Mouse (Mus musculus) layer of hippocampus, postnatal 36 days (tissue): ENCODE measurements around the gene Smim13. TPM values are rescaled to one million over a fixed set of nuclear protein-coding genes. Genes with fewer than 3 reads are reported as not detected.
A peak's percentile ranks its signal among the peaks of the same experiment; 100 is the strongest.

ENCODE experiments used
- DNase-seq, 2 experiments: peaks; one replicate each; pipeline ENCODE4 v3.0.0; 2022
- total RNA-seq, 2 experiments: library from RNA; stranded (reverse); gene quantifications; 2 replicates each; pipeline ENCODE4 v1.2.3; 2021

Smim13 gene
- total RNA-seq, 2 experiments from 2014 or later, result 140 to 159 TPM

DNA sequence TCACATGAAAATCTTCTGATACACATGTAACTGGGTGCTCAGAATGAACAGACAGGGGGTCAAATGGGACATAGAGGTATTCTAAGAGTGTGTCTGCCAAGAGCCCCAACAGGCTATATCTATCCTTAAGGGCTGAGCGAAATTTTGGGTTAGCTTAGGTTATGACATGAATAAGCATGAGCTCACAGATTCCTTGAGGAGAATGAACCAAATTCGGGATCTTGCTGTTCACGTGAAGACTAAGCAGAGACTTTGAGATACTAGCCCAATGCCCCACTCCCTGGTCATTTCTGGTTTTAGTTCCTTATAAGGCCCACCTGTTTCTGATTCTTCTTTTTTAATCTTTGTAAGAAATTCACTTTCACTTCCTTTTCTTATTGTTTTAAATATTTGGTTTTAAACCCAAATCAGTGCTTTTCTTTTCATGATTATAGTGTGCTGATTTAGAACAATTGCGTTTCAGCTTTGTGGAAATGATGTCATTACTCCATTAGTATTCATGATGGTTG lies 41.9 kb downstream of the Smim13 start:
- no peak for DNase-seq

DNA sequence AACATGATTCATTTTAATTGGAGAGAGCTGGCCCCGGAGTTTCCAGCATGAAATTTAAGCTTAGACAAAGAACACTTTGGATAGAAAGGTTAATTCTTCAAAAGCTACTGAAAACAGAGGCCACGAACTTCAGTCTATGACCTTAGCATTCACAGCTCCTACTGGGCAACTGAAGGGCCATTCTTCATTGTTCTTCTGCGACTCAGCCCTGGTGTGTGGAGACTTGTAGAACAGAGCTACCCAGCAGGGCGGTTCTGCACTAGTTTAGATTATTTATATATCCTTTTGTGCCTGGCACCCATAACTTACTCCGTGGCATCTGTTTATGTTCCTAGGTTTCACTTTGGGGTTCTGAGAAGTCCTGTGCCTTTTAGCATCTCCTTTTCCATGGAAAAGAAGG lies 44.0 kb downstream of the Smim13 start:
- no peak for DNase-seq

DNA sequence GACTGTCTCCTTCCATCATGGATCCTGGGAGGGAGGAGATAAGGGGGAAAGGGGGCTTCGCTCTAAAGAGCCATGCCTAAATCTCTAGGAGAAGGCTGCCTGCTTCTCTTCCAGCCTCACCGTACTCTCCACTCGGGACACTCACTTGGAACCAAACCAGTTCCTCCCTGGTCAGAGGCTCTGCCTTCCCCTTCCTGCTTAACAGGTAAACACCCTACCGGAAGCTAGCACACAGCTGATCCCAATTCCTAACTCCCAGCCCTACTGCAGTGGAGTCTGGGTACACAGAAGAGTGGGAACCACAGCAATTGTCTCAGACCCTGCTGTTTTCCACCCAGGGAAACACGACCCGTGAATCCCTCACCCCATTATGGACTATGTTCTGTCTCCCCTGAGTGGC lies 46.2 kb downstream of the Smim13 start:
- no peak for DNase-seq

DNA sequence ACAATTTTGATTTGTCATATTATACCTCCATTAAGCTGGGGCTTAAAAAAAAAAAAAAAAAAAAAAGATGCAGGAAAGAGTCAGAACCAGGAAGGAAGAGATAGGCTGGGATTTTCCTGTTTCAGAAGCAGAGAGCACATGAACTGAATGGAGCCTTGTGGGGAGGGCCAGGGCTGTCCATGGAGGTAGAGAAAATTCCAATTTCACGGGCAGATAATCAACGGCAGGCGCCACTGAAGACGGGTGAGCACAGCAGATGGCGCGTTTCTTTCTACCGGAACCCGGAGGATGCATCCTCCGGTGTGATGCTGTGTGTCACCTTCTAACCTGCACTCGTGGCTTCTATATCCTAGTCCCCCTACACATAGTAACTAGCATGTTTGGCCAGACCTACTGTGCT lies 46.8 kb downstream of the Smim13 start:
- no peak for DNase-seq

DNA sequence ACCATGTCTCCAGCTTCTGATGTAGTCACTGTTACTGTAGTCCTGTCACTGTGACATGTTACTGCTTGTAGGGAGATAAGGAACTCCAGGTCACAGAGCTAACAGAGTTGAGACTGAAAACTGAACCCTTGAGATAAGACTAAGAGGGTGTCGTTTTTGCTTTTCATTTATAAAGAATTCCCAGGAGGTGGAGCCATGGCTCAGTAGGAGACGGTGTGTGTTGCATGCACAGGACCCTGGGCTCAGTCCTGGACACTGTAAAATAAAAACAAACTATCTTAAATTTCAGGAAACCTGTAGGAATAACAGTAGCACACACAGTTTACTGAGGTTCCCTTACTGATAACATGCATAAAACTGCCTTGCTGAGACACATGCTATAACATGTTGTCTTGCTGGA lies 48.9 kb downstream of the Smim13 start:
- DNase-seq, result no peak

DNA sequence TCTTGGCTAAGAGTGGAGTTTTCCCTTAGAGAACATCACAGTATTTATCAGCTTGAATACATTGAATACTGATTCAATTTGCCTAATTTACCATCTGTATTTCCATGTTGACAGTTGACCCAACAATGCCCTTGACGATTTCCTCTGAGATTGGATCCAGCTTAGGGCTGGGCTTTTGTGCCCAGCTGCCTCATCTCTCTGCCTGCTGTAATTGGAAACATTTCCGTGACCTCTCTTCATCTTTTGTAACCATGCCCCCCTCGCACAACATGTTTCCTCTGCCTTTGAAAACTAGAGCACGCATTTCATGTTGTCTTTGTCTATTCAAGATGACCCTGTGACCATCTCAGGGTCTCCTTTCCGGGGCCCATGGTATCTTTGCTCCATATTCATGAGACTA lies 49.4 kb downstream of the Smim13 start:
- DNase-seq, result no peak

DNA sequence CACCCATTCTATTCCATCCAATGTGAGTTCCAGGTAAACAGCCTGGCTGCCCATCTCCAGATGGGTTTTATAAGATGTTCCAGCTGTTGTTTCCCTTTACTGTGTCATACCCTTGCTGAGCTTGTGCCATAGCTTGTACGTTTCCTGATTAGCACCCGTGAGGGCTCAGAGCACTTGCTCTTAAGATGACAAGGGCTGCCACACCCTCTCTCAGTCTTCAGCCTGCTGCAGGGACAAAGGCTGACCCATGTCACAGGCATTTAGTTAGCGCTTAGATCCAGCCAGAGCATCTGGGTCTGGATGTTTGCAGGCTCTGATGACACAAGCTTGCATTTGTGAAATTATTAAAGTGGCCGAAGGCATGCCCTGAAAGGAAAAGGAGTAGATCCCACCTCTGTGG lies 50.4 kb downstream of the Smim13 start:
- no peak for DNase-seq

DNA sequence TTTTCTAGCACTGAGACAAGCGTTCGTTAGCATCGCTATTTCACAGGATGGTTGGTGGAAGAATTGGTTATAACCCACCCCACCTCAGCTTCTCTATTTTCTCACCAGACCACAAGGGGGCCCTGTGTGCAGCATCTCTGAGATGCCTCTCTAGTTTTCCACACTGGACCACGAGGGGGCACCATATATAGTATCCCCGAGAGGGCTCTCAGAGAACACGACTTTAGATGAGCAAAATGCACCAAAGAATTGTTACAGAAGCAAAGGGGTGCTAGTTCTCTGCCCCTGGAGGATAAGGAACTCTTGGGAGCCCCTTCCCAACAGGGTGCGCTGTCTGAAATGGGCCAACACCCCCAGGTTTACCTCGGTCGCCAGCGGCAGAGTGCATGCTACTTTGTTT lies 53.1 kb downstream of the Smim13 start:
- peak; percentile 66 to 70 for DNase-seq

DNA sequence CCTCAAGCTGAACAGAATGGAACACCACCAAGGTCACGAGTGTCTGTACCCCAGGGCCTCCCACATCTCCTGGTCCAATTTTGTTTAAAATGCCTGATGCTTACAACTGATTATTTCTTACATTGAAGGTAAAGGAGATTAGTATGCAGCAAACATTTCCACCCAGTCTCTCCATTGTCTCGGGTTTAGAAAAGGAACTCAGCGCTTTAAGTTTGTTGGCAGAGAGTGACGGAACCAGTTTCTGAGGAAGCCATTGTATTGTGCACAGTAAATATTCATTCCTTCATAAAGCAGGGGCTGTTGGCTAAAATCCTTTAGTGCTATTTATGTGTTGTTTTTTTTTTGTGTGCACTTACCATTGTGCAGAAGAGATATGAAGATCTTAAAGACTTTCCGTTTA lies 71.1 kb downstream of the Smim13 start:
- no peak for DNase-seq

DNA sequence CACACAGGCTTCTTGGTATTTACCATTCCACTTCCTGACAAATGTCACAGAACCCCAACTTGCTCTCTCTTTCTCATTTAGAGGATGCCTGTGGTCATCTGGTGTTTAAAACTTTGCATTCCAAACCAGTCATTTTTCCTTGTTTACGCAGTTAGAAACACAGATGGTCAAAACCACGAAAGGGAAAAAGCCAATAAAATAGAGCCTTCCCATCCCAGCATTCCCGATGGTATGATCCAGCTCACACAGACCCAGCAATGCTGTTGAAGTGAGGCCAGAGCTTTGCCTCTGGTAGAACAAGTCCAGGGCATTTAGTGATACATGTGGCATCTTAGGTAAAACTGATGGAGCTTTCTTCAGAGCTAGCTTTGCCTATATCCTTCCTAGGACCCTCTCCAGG lies 71.8 kb downstream of the Smim13 start:
- DNase-seq, result no peak

DNA sequence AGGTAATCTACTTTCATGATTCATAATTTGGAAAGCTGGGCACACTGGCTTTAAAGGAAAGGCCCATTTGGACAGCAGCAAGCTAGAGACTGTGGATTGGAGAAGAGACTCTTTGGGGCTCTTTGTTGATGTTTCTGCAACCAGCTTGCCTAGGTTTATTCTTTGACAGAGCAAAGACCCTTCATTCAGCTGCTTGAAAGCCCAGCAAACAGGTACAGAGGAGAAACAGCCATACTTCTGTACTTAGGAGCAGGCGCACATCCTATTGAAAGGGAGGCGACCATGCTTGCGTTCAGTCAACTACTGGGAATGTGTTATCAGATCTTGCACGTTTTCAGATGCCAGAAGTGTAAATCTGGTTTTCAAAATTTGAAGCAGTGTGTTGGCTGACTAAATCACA lies 75.0 kb downstream of the Smim13 start:
- DNase-seq, result no peak

DNA sequence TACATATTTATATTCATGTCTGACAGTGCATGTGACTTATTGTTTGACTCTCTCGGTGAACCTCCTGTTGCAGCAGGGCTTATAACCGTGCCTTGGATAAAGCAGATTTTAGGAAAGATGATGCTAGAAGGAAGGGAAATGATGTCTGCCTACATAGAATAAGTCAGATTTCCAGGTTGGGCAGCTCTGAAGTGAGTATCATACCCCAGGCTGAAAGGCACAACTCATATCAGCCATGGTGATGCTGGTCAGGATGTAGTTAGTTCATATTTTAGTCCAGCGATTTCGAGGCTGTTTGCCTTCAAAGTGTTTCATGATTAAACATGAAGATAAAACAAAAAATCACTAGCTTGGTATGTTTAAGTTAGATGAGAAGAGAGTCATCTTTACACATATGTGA lies 75.7 kb downstream of the Smim13 start:
- DNase-seq, result no peak

DNA sequence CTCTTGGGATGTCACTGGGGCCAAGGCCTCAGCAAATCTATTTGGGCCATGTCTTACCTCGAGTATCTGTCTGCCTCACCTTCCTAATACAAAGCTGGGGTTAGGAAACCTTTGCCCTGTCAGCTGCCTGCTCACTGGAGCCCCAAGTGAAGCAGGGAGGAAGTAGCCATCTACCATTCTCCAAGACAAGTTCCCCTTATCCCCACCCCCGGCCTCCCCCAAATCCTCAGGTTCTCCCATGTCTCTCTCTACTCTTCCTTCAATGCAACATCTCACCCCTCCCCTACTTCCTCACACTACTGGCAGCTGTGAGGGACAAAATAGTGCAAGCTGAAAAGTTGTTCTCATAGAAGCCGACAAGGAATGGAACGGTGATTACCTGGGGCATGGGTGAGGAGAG lies 76.5 kb downstream of the Smim13 start:
- no peak for DNase-seq

Other genes starting within 250 kb of the Smim13 start
- gene Pak1ip1, start 248.8 kb upstream of the Smim13 start, total RNA-seq, result 10 to 100 TPM; 40.7 to 42.7 TPM
- gene Tmem14c, start 233.6 kb upstream of the Smim13 start, total RNA-seq, result 10 to 100 TPM; 62.6 to 63.4 TPM
- 1 to 10 TPM in 1 of 2 experiments, under 1 TPM in 1; 0.52 to 1.0 TPM for gene Mak, start 170.1 kb upstream of the Smim13 start, total RNA-seq
- not detected for gene Gcm2, start 138.8 kb upstream of the Smim13 start, total RNA-seq
- gene Sycp2l, start 135.5 kb upstream of the Smim13 start, total RNA-seq, result not detected
- gene Elovl2, start 29.4 kb upstream of the Smim13 start, total RNA-seq, result 10 to 100 TPM; 17.4 to 18.0 TPM
- not detected for gene Gm17364, start 24.1 kb downstream of the Smim13 start, total RNA-seq
- 10 to 100 TPM; 11.5 to 12.3 TPM for gene Nedd9, start 237.5 kb downstream of the Smim13 start, total RNA-seq